Mouse (Mus musculus): ENCODE results near the gene Lsm10. TPM values are rescaled to one million over a fixed set of nuclear protein-coding genes. Genes with fewer than 3 reads are reported as not detected.
A peak's percentile ranks its signal among the peaks of the same experiment; 100 is the strongest.

Lsm10 gene
- polyA plus RNA-seq, 1 experiment: 41.9 TPM

- Histone ChIP-seq H3K4me3 (ENCODE audit: control insufficient read depth, low read depth, low read length) (peak overlapping the region; percentile 94), H3K27ac (ENCODE audit: control insufficient read depth, insufficient read depth, low read depth, low read length) (peak overlapping the region; percentile 10; the same call in 1 of the 2 replicates), H3K36me3 (ENCODE audit: control insufficient read depth, insufficient read depth, low read length) (no peaks in the 10 kb centered on the region), H3K4me1 (ENCODE audit: control insufficient read depth, insufficient read depth, low read length) (peaks cover 18% of the 10 kb centered on the region), H3K27me3 (ENCODE audit: control insufficient read depth, insufficient read depth, low read length) (no peaks in the 10 kb centered on the region)
- TF ChIP-seq POLR2A (IDR thresholded peaks at IDR 0.05; ENCODE audit: control insufficient read depth, low read depth, low read length): no peak
- TF ChIP-seq CTCF (IDR thresholded peaks at IDR 0.05; ENCODE audit: control insufficient read depth, insufficient read depth, insufficient replicate concordance, low read depth, low read length): no peak
Observed at GRCm38 (mm10) chr4:126104261-126105075, 8.0 kb downstream of the Lsm10 start.

GRCm38 (mm10) chr4:126105131-126105783, 8.8 kb downstream of the Lsm10 start:
- Histone ChIP-seq H3K27me3 (ENCODE audit: control insufficient read depth, insufficient read depth, low read length) (no peaks in the 10 kb centered on the region), H3K4me1 (ENCODE audit: control insufficient read depth, insufficient read depth, low read length) (peaks cover 24% of the 10 kb centered on the region), H3K4me3 (ENCODE audit: control insufficient read depth, low read depth, low read length) (peak overlapping the region; percentile 19), H3K27ac (ENCODE audit: control insufficient read depth, insufficient read depth, low read depth, low read length) (no peak overlapping the region), H3K36me3 (ENCODE audit: control insufficient read depth, insufficient read depth, low read length) (no peaks in the 10 kb centered on the region)
- TF ChIP-seq POLR2A (IDR thresholded peaks at IDR 0.05; ENCODE audit: control insufficient read depth, low read depth, low read length): no peak
- no peak for TF ChIP-seq CTCF (IDR thresholded peaks at IDR 0.05; ENCODE audit: control insufficient read depth, insufficient read depth, insufficient replicate concordance, low read depth, low read length)

- TF ChIP-seq CTCF (IDR thresholded peaks at IDR 0.05; ENCODE audit: control insufficient read depth, insufficient read depth, insufficient replicate concordance, low read depth, low read length) (no peak), POLR2A (IDR thresholded peaks at IDR 0.05; ENCODE audit: control insufficient read depth, low read depth, low read length) (no peak)
- peak overlapping the region; percentile 40 for H3K27ac ChIP-seq (ENCODE audit: control insufficient read depth, insufficient read depth, low read depth, low read length)
- H3K27me3 ChIP-seq (ENCODE audit: control insufficient read depth, insufficient read depth, low read length): no peaks in the 10 kb centered on the region
- H3K36me3 ChIP-seq (ENCODE audit: control insufficient read depth, insufficient read depth, low read length): no peaks in the 10 kb centered on the region
- H3K4me1 ChIP-seq (ENCODE audit: control insufficient read depth, insufficient read depth, low read length): peaks cover 21% of the 10 kb centered on the region
- no peak overlapping the region for H3K4me3 ChIP-seq (ENCODE audit: control insufficient read depth, low read depth, low read length)
Observed at GRCm38 (mm10) chr4:126108061-126108740, 11.8 kb downstream of the Lsm10 start.

GRCm38 (mm10) chr4:126109613-126110373, 13.4 kb downstream of the Lsm10 start:
- H3K4me1 ChIP-seq (ENCODE audit: control insufficient read depth, insufficient read depth, low read length): peaks cover 15% of the 10 kb centered on the region
- TF ChIP-seq POLR2A (IDR thresholded peaks at IDR 0.05; ENCODE audit: control insufficient read depth, low read depth, low read length): no peak
- TF ChIP-seq CTCF (IDR thresholded peaks at IDR 0.05; ENCODE audit: control insufficient read depth, insufficient read depth, insufficient replicate concordance, low read depth, low read length): no peak
- H3K36me3 ChIP-seq (ENCODE audit: control insufficient read depth, insufficient read depth, low read length): no peaks in the 10 kb centered on the region
- H3K4me3 ChIP-seq (ENCODE audit: control insufficient read depth, low read depth, low read length): no peak overlapping the region
- peak overlapping the region; percentile 16; the same call in 1 of the 2 replicates for H3K27ac ChIP-seq (ENCODE audit: control insufficient read depth, insufficient read depth, low read depth, low read length)
- no peaks in the 10 kb centered on the region for H3K27me3 ChIP-seq (ENCODE audit: control insufficient read depth, insufficient read depth, low read length)

- Histone ChIP-seq H3K27ac (ENCODE audit: control insufficient read depth, insufficient read depth, low read depth, low read length) (peak overlapping the region; percentile 66), H3K4me1 (ENCODE audit: control insufficient read depth, insufficient read depth, low read length) (peaks cover 13% of the 10 kb centered on the region), H3K27me3 (ENCODE audit: control insufficient read depth, insufficient read depth, low read length) (no peaks in the 10 kb centered on the region), H3K36me3 (ENCODE audit: control insufficient read depth, insufficient read depth, low read length) (no peaks in the 10 kb centered on the region), H3K4me3 (ENCODE audit: control insufficient read depth, low read depth, low read length) (no peak overlapping the region)
- TF ChIP-seq CTCF (IDR thresholded peaks at IDR 0.05; ENCODE audit: control insufficient read depth, insufficient read depth, insufficient replicate concordance, low read depth, low read length): no peak
- TF ChIP-seq POLR2A (IDR thresholded peaks at IDR 0.05; ENCODE audit: control insufficient read depth, low read depth, low read length): no peak
Observed at GRCm38 (mm10) chr4:126110374-126111152, 14.1 kb downstream of the Lsm10 start.

GRCm38 (mm10) chr4:126111153-126111549, 14.7 kb downstream of the Lsm10 start:
- TF ChIP-seq POLR2A (IDR thresholded peaks at IDR 0.05; ENCODE audit: control insufficient read depth, low read depth, low read length) (no peak), CTCF (IDR thresholded peaks at IDR 0.05; ENCODE audit: control insufficient read depth, insufficient read depth, insufficient replicate concordance, low read depth, low read length) (no peak)
- Histone ChIP-seq H3K36me3 (ENCODE audit: control insufficient read depth, insufficient read depth, low read length) (no peaks in the 10 kb centered on the region), H3K4me1 (ENCODE audit: control insufficient read depth, insufficient read depth, low read length) (peaks cover 13% of the 10 kb centered on the region), H3K27ac (ENCODE audit: control insufficient read depth, insufficient read depth, low read depth, low read length) (peak overlapping the region; percentile 0), H3K27me3 (ENCODE audit: control insufficient read depth, insufficient read depth, low read length) (no peaks in the 10 kb centered on the region), H3K4me3 (ENCODE audit: control insufficient read depth, low read depth, low read length) (no peak overlapping the region)
